Mouse (Mus musculus) adrenal gland, adult (tissue): ENCODE measurements at regions not wholly inside any gene's neighbourhood (a gene's known extent, or its start where the extent isn't known, plus 50 kb on each side); places are given as distances from the start of the nearest gene placed in this dataset.
"Not testable (repeated sequence)": the region's sequence is repeated elsewhere in the genome, so short reads cannot be mapped to it uniquely, and the experiment has no call there.

Experiments
- DNase-seq, 2 experiments: peaks; one replicate each; pipeline ENCODE4 v3.0.0; 2022 to 2023; ENCODE audit warnings: low spot score in 1 of 2; ENCODE audit not compliant: inconsistent age in 2 of 2

GRCm38 (mm10) chr19:35034408-35034807 is 112.2 kb downstream of the Kif20b start:
- DNase-seq, result no peak

GRCm38 (mm10) chr19:35045576-35045975 is 123.4 kb downstream of the Kif20b start:
- no peak for DNase-seq

DNA sequence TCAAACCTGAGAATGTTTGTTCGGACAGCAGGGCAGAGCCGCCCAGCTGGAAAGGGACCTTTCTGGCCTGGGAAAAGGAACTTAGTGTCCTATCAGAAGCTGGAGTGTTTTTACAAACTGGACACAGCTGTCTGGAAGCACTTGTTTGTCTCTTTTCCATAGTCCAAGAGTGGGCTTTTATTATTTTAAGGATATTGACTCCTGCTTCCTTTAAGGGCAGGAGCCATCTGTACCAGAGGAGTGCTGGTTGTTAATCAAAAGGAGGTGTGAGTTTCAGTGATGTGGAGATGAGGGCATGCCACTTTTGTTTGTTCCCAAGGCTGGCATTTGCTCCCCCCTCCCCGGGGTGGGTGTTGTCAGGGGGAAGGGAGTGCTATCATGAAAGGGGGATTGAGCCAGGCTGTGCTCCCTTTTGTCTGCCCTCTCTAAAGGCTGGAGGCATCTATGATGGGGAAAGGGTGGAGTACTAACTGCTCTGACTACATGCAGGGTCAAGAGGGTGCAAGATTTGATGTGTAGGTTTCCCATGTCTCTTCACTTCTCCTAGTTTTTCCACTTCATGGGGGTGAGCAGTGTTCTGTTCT is 144.3 kb downstream of the Kif20b start:
- DNase-seq, result no peak

GRCm38 (mm10) chr19:35081126-35081525 is 159.0 kb downstream of the Kif20b start:
- DNase-seq, result no peak

DNA sequence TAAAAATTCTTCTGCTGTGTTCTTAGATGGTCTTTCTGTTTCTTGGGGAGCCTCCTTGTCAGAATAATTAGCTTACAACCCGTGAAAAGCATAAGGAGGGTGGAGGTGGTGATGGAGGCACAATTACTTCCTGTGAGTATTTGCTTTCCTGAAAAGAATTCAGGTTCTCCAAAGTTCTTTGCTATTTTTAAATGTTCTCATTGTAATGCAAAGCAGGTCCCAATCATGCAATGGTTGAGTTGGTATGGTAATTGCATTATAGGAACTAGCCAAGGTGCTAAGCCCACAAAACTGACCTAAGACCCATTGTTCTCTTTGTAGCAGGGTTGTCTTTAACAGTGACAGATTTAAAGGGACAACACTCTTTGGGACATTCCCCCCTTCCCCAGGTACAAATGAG is 179.1 kb downstream of the Kif20b start:
- no peak for DNase-seq

GRCm38 (mm10) chr19:35114313-35114712 is 192.2 kb downstream of the Kif20b start:
- no peak for DNase-seq

DNA sequence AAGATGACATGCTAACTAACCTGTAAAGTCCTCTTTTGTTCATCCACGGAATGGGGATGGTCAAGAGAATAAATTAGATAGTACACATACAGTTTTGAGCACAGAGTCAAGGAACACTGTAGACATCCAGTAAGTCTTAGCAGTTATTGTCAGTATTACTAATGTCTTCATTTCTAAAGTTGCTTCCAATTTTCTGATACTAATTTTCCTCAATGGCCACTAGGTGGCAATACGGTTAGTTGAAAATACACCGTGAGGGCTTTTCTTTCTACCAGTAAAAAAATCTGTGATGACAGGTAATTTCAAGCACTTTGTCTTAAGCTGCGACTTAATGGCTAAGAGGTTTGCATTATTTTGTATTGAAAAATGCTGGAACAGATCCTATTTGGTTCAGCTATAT is 203.1 kb downstream of the Kif20b start:
- peak in 1 of 2 experiments; percentile 32 for DNase-seq

- no peak for DNase-seq
Observed at GRCm38 (mm10) chr19:35126594-35127051, 204.5 kb downstream of the Kif20b start.

GRCm38 (mm10) chr19:35128104-35128503 is 205.9 kb downstream of the Kif20b start:
- DNase-seq, result no peak

DNA sequence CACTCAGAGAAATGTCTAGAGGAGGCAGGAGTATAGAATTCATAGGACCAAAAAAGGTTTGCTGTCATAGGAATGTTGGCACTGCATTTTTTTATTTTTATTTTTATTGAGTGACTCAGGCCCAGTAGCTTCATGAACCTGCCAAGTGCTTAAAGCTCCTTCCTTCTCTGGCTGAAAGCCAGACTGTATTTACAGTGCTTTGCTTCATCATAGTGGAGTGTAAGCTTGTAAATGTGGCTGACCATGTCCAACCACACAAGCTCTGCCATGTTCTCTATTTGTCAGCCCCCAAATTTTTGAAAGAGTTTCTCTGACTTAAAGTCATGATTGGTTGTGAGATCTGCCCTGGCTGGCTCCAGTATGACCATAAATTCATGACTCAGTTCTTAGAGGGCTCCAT is 221.0 kb downstream of the Kif20b start:
- DNase-seq, result no peak

DNA sequence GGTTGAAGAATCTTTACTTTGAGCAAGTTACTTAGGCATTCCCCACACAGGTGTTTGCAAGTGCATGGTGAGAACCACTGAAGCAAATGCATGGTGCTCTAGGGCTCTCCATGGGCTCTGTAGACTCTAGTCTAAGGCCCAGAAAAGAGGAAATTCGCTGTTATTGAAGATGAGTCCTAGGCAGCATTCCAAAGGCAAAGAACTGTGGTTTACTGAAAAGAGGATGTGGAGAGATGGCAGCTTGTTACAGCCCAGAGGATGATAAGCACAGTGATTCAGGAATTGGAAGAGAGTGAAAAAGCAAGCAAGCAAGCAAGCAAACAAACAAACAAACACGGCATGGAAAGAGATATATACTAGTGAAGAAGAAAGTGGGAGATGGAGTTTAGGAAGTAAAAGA is 221.6 kb downstream of the Kif20b start:
- DNase-seq, result no peak

DNA sequence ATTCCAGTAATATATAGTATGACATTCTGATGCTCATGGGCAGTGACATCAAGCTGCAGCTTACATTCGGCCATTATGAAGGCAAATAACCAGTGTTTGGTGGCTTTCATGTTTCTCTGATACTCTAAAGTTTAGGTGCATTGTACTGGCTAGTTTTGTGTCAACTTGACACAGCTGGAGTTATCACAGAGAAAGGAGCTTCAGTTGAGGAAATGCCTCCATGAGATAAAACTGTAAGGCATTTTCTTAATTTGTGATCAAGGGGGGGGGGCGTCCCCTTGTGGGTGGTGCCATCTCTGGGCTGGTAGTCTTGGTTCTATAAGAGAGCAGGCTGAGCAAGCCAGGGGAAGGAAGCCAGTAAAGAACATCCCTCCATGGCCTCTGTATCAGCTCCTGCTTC is 227.3 kb downstream of the Kif20b start:
- DNase-seq, result not testable (repeated sequence)

DNA sequence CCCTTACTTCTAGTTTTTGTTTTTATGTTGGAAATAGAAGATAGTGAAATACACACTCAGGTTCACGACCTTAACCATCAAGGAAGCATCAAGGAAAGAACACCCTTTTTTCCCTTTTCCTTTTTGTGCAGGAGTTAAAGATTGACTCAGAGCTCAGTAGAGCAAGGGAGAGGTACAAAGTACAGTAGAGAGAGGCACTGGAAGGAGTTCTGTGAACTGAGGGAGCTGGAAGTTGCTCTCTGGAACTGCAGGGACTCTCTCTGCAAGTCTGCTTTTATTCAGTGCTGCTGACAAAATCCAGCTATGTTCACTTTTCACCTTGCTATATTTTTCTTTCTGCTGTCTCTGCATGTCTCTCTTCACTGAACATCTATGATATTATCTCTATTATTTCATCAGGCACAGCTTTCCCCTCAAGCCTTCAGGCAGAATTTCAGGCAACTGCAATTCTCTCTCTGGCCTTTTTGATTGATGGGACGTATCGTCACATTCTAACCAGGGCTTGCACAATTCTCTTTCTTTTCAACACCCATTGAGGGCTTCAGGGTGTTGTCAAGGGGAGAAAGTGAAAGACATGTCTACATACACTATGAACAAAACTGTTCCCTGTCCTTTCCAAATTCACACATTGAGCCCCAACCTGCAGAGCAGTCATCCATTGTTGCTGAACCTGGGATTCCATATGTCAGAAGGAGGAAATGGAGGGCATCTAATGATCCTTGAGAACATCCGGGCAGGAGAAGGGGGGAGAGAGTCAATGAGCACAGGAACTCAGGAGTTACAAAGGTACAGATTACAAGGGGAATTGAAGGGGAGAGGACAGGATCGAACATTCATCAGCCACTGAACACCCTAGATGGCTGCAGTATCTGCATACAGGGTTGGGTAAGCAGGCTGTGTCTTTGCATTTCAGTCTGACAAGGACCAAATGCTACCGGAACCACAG is 228.9 kb downstream of the Kif20b start:
- peak in 1 of 2 experiments; percentile 18 for DNase-seq

GRCm38 (mm10) chr19:35151841-35152240 is 229.7 kb downstream of the Kif20b start:
- no peak for DNase-seq

DNA sequence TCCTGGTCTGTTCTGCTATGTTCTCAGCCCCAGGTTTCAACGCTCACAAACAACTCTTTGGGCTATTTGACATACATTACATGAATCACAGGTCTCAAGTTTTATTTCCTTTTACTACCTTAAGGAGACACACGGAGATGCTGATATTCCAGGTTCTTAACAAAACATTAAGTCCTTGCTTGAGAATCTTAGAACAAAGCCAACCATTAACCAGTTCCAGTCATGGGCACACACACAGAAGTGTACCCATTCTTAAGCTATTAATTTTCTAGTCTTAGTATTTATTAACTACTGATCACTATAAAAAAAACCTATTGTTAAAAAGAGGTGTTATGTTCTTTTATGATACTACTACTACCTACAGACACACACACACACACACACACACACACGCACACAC is 235.7 kb downstream of the Kif20b start:
- DNase-seq, result no peak

- DNase-seq, result no peak
Observed at GRCm38 (mm10) chr19:35164727-35165126, 242.6 kb downstream of the Kif20b start.

DNA sequence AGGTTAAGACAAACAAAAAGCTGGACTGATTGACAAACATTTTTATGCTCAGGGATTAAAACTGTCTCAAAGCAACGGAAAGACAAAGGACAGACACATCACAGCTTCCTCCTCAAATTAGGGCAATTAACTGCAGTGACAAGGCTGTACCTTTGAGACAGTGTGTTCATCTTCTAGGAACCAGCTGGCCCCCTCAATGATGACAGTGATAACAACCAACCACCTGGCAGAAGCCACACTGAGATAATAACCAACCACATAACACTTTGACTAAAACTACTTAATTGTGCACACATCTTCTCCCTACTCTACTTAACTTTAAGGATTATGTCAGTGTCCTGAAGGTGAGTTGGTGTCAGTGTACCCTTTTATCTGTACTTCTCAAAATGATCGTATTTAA is 248.4 kb downstream of the Kif20b start:
- no peak for DNase-seq

- DNase-seq, result no peak
Observed at GRCm38 (mm10) chr19:35180102-35180501, 257.9 kb downstream of the Kif20b start.

- no peak for DNase-seq
Observed at GRCm38 (mm10) chr19:35205557-35206239, 283.5 kb downstream of the Kif20b start.

- no peak for DNase-seq
Observed at GRCm38 (mm10) chr19:35244188-35244587, 322.0 kb downstream of the Kif20b start.

DNA sequence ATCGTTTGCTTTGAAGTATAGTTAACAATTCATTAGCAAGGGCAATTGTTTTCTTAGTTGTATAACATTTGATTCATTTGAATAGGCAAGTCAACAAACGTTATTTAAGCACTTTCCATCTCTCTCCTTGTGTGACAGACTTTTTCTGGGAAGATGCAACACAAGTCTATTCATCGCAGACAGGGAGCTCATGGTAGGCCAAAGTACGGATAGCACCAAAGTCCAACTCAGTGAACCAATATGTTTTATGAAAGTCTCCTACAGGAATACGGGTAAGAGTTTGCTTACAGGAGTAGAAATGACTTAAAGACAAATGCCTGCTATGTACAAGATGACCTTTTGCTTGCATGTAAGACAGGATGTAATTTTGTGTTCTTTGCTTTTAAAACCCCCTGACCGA is 325.4 kb downstream of the Kif20b start:
- no peak for DNase-seq

GRCm38 (mm10) chr19:35258634-35259033 is 336.5 kb downstream of the Kif20b start:
- not testable (repeated sequence) for DNase-seq
